Mouse (Mus musculus) liver, embryonic 11.5 days (tissue): Measurements from ENCODE around the gene Fbxo2. TPM values are rescaled to one million over a fixed set of nuclear protein-coding genes. Genes with fewer than 3 reads are reported as not detected.
A peak's percentile ranks its signal among the peaks of the same experiment; 100 is the strongest.

Source experiments
- ATAC-seq: fragments of 200-750 bp; cut with Nextera tagmentation; replicated peaks from 2 replicates; pipeline ENCODE4 v1.8.0; 2017; ENCODE audit warnings: moderate number of reproducible peaks, mild to moderate bottlenecking, moderate TSS enrichment, moderate library complexity; ENCODE audit not compliant: low FRiP score
- DNase-seq: peaks from one replicate; pipeline ENCODE4 v3.0.0-alpha.2; 2017; ENCODE audit warnings: low spot score
- H3K27ac ChIP-seq: fragments of 300-500 bp; sonication (generic); 2 replicates; pipeline ENCODE4 v1.5.1; 2014; ENCODE audit warnings: mild to moderate bottlenecking, low read depth, low read length, control low read depth
- H3K27me3 ChIP-seq: fragments of 300-500 bp; sonication (generic); replicated peaks from 2 replicates; pipeline ENCODE4 v1.6.1; 2014; ENCODE audit warnings: low read length, mixed read lengths; ENCODE audit not compliant: control insufficient read depth, insufficient read depth
- H3K36me3 ChIP-seq: fragments of 300-500 bp; sonication (generic); 2 replicates; pipeline ENCODE4 v1.6.1; 2014; ENCODE audit warnings: mild to moderate bottlenecking, low read length, moderate library complexity, mixed read lengths; ENCODE audit not compliant: control insufficient read depth, insufficient read depth
- H3K4me1 ChIP-seq: fragments of 300-500 bp; sonication (generic); replicated peaks from 2 replicates; pipeline ENCODE4 v1.6.1; 2014; ENCODE audit warnings: low read length, mixed read lengths; ENCODE audit not compliant: control insufficient read depth, insufficient read depth
- H3K4me2 ChIP-seq: fragments of 300-500 bp; sonication (generic); 2 replicates; pipeline ENCODE4 v1.6.1; 2014; ENCODE audit warnings: mild to moderate bottlenecking, control low read depth, moderate library complexity
- H3K4me3 ChIP-seq: fragments of 300-500 bp; sonication (generic); 2 replicates; pipeline ENCODE4 v1.5.1; 2014; ENCODE audit warnings: low read depth, low read length, control low read depth
- H3K9ac ChIP-seq: fragments of 300-500 bp; sonication (generic); 2 replicates; pipeline ENCODE4 v1.6.1; 2014; ENCODE audit warnings: low read depth, low read length, control low read depth
- H3K9me3 ChIP-seq: fragments of 300-500 bp; sonication (generic); 2 replicates; pipeline ENCODE4 v1.6.1; 2016; ENCODE audit warnings: low read length, inconsistent platforms, mixed read lengths; ENCODE audit not compliant: control insufficient read depth
- WGBS: fragments of 180-500 bp; shearing (Covaris S2); extraction: QIAGEN DNeasy Blood & Tissue Kit; methylation state at CpG from one replicate; pipeline ENCODE4 v1.1.7; 2014; 5-methylcytosine and 5-hydroxymethylcytosine counted together
- polyA plus RNA-seq: library from polyadenylated mRNA; unstranded; fragments of >200 nt; fragmentation: Nextera tagmentation; extraction: Ambion mirVana; gene quantifications from 2 replicates; pipeline ENCODE4 v1.2.1, GENCODE M21; 2014

Fbxo2 gene
- polyA plus RNA-seq, 1 experiment from 2014 or later: 0.73 TPM

DNA sequence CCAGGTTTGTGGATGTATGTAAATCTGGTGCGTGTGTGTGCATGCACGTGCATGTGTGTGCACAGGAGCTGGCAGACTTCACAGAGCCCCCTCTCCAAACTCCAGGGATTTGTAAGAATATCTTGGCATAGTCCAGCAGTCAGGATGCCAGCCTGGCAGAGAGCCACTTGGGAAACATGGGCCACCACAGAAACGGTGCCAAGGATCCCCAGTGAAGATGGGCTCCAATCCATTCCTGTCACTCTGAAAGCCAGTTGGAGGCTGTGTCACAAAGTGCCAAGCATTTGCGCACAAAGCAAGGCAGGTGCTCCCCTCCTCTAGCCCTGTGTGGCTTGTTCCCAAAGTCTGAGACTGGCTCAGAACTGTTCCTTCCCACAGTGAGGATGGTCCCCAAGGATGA lies 39.1 kb upstream of the Fbxo2 start:
- 81% methylated on average over 4 of the region's 4 CpGs for WGBS

DNA sequence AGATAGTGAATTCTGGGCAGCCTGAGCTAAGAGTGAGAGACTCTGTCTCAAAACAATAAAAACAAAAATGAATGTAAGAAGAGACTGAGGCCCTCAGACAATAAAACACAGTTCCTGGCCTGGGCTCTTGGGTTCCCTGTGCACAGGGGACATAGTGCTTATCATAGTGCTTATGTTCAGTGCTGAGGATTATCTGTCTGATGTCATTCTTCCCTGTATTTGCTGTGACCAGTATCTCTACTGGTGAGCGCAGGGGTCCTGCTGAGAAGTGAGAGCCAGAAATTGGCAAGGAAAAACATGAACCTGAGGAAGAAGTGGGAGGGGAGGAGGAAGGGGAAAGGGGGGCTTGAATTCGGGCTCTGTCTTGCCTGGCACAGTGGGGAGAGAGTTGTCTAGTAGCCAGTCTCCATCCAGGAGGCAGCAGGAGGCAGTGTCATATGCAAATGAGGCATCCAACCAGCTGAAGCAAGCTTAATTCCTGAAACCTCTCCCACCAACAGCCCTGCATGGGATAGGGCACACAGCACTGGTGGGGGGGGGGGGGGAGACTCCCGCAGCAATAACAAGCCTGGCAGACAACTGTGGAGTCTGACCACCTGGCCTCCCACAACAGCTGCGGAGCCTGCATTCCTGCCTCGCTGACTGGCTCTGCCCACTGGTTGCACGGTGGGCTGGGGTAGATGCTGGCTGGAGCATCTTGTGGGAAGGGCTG lies 38.3 kb upstream of the Fbxo2 start:
- Histone ChIP-seq H3K4me2 (no peak overlapping the region), H3K27me3 (peaks cover 7% of the 10 kb centered on the region), H3K4me3 (no peak overlapping the region), H3K9ac (no peak overlapping the region), H3K9me3 (no peaks in the 10 kb centered on the region), H3K27ac (no peak overlapping the region), H3K36me3 (no peaks in the 10 kb centered on the region), H3K4me1 (no peaks in the 10 kb centered on the region)
- 31% methylated on average over 6 of the region's 6 CpGs for WGBS
- DNase-seq (no peak), ATAC-seq (no peak)

More for the DNA sequence above, 39.1 kb upstream of the Fbxo2 start:
- no peaks in the 10 kb centered on the region; the same call in 1 of the 2 replicates for H3K9me3 ChIP-seq
- H3K4me3 ChIP-seq: no peak overlapping the region
- H3K4me2 ChIP-seq: no peak overlapping the region
- no peak overlapping the region for H3K27ac ChIP-seq
- ATAC-seq: no peak
- no peak for DNase-seq
- H3K36me3 ChIP-seq: no peaks in the 10 kb centered on the region
- peaks cover 5% of the 10 kb centered on the region for H3K27me3 ChIP-seq
- no peak overlapping the region for H3K9ac ChIP-seq
- H3K4me1 ChIP-seq: no peaks in the 10 kb centered on the region

DNA sequence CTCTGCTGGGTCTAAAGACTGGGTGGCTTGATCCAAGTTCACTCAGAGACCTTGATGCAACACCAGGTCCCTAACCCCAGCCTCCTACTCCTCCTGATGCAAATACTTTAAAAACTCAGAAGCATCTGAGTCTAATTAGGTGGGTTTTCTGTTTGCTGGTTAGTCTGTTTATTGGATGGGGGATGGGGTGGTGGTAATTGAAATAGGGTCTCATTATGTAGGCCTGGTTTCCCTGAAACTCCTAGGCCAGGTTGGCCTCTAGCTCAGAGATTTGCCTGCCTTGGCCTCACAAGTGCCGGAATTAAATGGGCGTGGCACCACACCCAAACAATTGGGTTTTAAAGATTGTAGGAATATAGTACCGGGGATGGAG lies 37.7 kb upstream of the Fbxo2 start:
- Histone ChIP-seq H3K4me1 (no peaks in the 10 kb centered on the region), H3K4me3 (no peak overlapping the region), H3K9ac (no peak overlapping the region), H3K27me3 (peaks cover 12% of the 10 kb centered on the region), H3K4me2 (no peak overlapping the region), H3K36me3 (no peaks in the 10 kb centered on the region), H3K27ac (no peak overlapping the region), H3K9me3 (no peaks in the 10 kb centered on the region)
- DNase-seq (no peak), ATAC-seq (no peak)
- WGBS: 70% methylated on average over 3 of the region's 3 CpGs

DNA sequence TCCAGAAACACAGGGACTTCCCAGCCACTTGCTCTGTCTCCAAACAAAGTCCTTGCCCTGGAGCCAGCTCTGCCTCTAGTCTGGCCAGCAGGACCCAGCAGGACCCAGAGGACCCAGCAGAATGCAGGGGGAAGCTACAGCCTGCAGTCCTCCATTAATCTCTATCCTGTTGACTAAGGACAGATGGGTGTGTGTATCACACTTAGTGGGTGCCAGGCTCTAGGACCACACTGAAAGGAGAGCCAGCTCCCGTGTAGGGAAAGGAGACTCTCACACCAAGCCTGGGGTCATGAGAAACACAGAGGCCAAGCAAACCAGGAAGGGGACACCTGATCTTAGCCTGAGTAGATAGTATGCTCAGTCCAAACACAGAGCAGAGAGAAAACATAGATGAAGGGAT lies 32.2 kb upstream of the Fbxo2 start:
- no peak overlapping the region for H3K4me3 ChIP-seq
- no peak overlapping the region for H3K27ac ChIP-seq
- no peak overlapping the region for H3K4me2 ChIP-seq
- no peaks in the 10 kb centered on the region for H3K4me1 ChIP-seq
- H3K9ac ChIP-seq: no peak overlapping the region
- no peaks in the 10 kb centered on the region for H3K36me3 ChIP-seq
- peaks cover 55% of the 10 kb centered on the region for H3K27me3 ChIP-seq
- ATAC-seq: no peak
- no peaks in the 10 kb centered on the region for H3K9me3 ChIP-seq
- DNase-seq: no peak
- WGBS: 72% methylated on average over 1 of the region's 1 CpGs

DNA sequence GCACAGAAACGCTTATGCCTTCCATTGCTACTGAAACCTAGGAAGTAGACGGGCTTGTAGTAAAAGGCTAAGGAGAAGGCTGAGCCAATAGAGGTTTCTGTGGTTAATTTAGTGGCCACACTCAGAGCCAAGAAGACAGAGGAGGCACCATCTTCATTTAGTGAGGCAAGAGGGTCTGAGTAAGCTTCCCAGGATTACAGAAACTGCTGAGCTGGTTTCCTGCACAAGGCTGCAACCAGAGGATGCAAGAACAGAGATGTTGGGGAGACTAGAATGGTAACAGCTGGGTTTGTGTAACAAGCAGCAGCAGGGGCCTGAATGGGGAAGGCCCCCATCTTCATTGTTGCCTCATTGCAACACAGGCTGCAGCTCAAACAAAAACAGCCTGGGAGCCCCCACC lies 31.7 kb upstream of the Fbxo2 start:
- H3K27me3 ChIP-seq: peaks cover 55% of the 10 kb centered on the region
- no peak overlapping the region for H3K4me3 ChIP-seq
- no peak for ATAC-seq
- no peak overlapping the region for H3K27ac ChIP-seq
- no peaks in the 10 kb centered on the region for H3K36me3 ChIP-seq
- WGBS: 37% methylated on average over 2 of the region's 2 CpGs
- H3K9ac ChIP-seq: no peak overlapping the region
- no peaks in the 10 kb centered on the region for H3K9me3 ChIP-seq
- no peaks in the 10 kb centered on the region for H3K4me1 ChIP-seq
- DNase-seq: no peak
- H3K4me2 ChIP-seq: no peak overlapping the region

DNA sequence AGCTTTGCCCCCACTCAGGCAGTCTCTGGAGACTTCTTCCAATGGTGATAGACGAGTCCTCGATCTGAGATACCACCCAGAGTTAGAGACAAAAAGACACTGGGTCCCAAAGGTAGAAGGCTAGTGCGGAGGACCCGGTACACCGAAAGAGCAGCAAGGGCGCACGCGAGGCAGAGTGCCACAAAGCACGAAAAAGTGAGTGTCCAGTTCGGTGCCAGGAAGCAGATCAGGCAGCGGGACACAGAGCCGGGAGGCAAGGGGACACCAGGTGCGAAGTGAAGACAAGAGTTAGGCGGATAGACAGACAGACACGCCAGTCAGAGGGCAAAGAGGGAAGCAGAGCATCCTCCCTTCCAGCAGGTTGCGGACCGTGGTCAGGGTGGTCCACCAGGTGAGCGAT lies 30.3 kb upstream of the Fbxo2 start, which contains the start of gene Mad2l2:
Gene Mad2l2 (plus strand): TSS at position 252 of the 400 bp plus-strand sequence.
- no peak within 1 kb of the TSS for H3K27ac ChIP-seq
- WGBS: 4% methylated on average over 18 of the region's 18 CpGs
- DNase-seq: no peak
- ATAC-seq: peak; percentile 20; the same call in 1 of the 2 replicates
- no peaks in the 10 kb centered on the region for H3K4me1 ChIP-seq
- H3K9ac ChIP-seq: peak within 1 kb of the TSS; percentile 52
- H3K4me3 ChIP-seq: peak within 1 kb of the TSS; percentile 54
- peaks cover 55% of the 10 kb centered on the region for H3K27me3 ChIP-seq
- no peaks in the 10 kb centered on the region for H3K9me3 ChIP-seq
- no peaks in the 10 kb centered on the region for H3K36me3 ChIP-seq
- peak within 1 kb of the TSS; percentile 80 for H3K4me2 ChIP-seq

DNA sequence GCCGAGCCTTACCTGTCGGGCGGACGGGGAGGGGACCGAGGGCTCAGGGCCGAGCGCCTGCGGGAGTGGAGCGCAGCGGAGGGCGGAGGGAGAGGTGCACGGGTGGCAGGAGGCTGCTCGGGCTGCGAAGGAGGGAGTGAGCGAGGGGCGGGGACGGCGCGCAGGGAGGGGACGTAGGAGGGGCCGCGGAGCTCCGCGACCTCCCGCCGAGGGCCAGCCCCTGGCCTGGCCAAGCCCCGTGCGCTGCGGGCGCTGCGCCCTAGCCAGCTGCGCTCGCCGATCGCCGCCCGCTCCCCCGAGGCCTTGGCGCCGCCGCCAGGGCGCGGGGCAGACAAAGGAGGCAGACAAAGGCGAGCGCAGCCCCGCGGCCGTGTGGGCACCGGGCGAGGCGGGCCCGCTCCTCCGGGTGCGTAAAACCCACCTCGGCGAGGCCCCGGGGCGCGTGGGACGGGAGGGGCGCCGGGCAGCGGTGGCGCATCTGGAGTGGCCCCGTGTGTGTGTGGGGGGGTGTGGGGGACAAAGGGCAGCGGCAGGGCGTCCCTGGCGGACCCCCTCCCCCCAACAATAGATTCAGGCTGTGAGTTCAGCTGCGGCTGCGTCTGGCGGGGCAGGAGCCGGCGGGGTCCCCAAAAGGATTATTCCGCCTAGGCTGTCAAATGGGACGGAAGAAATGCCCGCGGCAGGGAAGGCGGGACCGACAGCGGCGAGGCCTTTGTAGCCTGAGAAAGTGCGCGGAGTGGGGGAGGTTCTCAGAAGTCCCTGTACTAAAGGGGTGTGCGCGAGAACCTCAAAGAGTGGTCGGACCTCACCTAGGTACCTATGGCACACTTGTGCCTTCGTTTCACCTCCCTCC lies 29.6 kb upstream of the Fbxo2 start, which contains the start of gene Draxin:
Gene Draxin (minus strand): TSS at position 138 of the 853 bp plus-strand sequence.
- Histone ChIP-seq H3K4me1 (no peaks in the 10 kb centered on the region), H3K27me3 (peaks cover 55% of the 10 kb centered on the region), H3K4me2 (peak within 1 kb of the TSS; percentile 80), H3K9me3 (no peaks in the 10 kb centered on the region), H3K9ac (peak within 1 kb of the TSS; percentile 52), H3K27ac (no peak within 1 kb of the TSS), H3K36me3 (no peaks in the 10 kb centered on the region), H3K4me3 (peak within 1 kb of the TSS; percentile 54)
- ATAC-seq (peak; percentile 68), DNase-seq (no peak)
- WGBS: 1% methylated on average over 73 of the region's 87 CpGs

DNA sequence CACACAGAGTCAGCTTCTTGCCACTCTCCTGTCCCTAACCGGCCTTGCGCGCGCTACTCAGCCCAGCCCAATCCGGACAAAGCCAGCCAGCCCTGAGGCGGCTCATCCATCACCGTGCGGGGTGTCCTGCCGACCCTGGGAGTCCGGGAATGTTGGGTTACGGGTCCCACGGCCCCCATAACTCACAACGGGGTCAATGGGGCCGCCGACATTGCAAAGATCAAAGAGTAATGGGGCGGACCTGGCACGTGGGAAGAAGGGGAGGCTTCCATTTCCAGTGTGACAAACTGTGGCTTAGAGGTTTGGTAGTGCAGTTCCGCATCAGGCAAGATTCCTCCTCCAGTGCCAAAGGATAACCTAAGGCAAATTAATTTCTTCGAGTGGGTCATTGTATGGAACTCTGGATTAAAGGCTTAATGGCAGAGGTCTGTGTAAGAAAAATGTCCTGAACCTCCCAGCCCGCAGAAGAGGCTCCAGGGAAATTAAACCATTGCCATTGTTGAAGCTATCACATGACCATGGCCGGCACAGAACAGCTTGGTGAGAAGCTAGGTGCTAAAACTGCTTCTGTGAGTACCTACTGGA lies 28.8 kb upstream of the Fbxo2 start:
- Histone ChIP-seq H3K4me1 (no peaks in the 10 kb centered on the region), H3K4me3 (no peak overlapping the region; the same call in 1 of the 2 replicates), H3K9me3 (no peaks in the 10 kb centered on the region), H3K9ac (no peak overlapping the region), H3K36me3 (no peaks in the 10 kb centered on the region), H3K27ac (no peak overlapping the region), H3K27me3 (peaks cover 55% of the 10 kb centered on the region), H3K4me2 (peak overlapping the region; percentile 46)
- DNase-seq (no peak), ATAC-seq (no peak)
- WGBS: 4% methylated on average over 21 of the region's 21 CpGs
